Mouse (Mus musculus) T-helper 2 cell (primary cell): ENCODE results near the gene 4930503B20Rik.

Experiments used
- in situ Hi-C: fragments of 300-600 bp; cut with MboI, MseI; formaldehyde crosslinking; loops from one replicate; pipeline ENCODE4 v1.15.1; 2025; ENCODE audit warnings: high pct_unique_total_duplicates

4930503B20Rik gene

DNA sequence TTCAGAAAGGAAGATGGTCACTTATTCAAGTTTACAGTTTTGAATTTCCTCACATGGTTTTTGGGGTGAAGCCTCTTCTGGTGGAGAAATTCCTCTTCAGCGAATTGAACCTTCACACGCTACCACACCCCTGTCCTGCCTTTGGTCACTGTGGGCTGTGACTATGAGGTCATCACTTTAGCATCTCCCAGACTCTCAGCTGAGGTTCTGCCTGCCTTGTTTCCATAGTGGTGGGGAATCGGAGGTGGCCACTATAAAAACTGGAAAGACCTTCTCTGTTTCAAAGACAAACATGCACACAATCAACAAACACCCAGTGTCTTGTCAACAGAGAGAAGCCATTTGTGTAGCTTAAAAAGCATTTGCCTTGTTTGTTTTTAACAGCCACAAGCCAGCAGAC is at the start of gene 4930503B20Rik:
TSS of gene 4930503B20Rik (minus strand) at position 101 of the 400 bp plus-strand sequence.
- in situ Hi-C loops: no loop called here

DNA sequence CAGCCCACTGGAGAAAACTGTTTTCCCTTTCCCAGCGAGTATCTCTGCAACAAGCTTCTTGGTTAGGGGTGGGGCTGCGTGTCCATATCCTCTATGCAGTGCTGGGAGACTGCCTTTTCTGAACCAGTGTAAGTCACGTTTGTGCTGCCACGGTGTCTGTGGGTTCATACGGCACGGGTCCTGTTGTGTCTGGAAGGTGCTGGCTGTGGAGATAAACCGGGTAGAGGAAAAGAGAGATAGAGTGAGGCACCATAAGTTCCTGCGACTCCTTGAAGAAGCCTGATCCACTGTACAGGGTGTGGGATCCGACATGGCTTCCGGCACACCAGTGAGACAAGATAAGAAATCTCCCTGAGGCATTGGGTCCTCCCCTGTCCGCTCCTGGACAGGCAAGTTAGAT is 48.9 kb upstream of the 4930503B20Rik start:
- in situ Hi-C loops: no loop called here

DNA sequence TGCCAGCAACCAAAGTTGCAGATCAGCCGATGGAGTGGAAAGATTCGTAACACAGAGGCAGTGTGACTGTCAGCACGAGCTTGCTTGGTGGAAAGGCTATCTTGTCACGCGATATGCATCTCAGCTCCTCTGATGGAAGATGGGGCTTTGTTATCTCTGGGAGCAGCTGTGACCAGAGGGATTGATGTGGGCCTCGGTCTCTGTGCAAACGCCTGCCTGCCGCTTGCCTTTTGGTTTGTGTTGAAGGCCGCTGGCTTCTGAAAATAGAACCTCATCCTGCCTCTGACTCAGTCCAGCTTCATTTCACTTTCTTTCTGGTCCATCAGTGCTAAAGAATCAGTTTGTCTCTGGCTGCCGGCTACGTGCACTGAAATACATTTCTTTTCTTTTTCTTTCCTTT is 47.9 kb upstream of the 4930503B20Rik start:
- in situ Hi-C loops: no loop called here

DNA sequence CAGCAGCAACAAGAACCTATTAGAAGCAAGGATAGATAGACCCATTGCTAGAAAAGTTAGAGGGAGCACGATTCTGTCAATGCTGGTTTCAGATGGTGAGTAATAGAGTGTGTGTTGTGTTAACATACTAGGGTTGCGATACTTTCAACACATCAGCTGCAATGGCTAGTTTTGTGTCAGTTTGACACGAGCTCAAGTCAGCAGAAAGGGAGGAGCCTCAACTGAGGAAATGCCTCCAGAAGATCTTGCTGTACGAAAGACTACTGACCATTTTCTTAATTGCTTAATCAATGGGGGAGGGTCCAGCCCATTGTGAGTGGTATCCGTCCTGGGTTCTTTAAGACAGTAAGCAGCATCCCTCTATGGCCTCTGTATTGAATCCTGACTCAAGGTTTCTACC is 41.4 kb upstream of the 4930503B20Rik start:
- in situ Hi-C loops: no loop called here

DNA sequence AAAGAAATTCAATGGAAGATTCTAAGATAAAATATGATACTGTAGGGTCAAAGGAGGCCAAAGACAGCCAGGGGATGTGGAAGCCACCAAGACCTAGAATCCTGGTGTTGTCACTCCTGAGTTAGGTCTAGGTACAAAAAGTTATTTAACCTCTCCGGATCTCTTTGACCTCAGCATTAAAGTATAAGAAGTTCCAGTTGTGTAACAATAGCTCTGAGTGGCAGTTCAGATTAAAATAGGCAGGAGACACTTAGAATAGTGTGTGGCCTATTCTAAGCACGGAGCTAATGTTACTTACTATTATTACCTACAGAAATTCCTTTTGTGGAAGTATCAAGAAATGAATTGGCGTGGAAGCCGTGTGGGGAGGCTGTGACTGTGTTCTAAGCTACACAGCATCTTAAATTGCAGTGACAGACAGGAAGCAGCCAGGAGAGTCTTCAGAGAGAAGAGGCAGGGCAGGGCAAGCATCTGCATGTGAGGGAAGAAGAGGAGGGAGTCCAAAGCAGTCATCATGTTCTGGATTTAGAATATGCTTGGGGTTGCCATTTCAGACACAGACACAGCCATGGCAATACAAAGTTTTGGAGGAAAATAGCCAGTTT is 36.1 kb upstream of the 4930503B20Rik start:
- in situ Hi-C loops: no loop called here

DNA sequence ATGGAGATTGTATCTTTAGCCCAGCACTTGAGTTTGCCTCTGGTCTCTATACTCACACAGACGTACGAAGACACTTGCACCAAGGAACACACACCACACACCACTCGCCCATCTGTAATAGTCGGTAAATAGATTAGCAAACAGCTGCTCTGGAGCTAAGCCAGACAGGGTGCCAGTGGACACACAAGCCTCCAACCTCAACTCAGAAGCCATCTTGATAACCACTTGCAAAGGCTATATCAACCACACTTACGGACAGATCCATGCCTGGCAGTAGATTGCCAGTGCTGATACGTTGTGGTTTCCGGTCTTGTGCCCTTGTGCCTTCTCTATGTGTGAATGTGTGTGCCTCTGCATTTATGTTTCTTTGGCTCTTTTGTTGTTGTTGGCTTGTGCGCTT is 35.3 kb upstream of the 4930503B20Rik start:
- in situ Hi-C loops: no loop called here

DNA sequence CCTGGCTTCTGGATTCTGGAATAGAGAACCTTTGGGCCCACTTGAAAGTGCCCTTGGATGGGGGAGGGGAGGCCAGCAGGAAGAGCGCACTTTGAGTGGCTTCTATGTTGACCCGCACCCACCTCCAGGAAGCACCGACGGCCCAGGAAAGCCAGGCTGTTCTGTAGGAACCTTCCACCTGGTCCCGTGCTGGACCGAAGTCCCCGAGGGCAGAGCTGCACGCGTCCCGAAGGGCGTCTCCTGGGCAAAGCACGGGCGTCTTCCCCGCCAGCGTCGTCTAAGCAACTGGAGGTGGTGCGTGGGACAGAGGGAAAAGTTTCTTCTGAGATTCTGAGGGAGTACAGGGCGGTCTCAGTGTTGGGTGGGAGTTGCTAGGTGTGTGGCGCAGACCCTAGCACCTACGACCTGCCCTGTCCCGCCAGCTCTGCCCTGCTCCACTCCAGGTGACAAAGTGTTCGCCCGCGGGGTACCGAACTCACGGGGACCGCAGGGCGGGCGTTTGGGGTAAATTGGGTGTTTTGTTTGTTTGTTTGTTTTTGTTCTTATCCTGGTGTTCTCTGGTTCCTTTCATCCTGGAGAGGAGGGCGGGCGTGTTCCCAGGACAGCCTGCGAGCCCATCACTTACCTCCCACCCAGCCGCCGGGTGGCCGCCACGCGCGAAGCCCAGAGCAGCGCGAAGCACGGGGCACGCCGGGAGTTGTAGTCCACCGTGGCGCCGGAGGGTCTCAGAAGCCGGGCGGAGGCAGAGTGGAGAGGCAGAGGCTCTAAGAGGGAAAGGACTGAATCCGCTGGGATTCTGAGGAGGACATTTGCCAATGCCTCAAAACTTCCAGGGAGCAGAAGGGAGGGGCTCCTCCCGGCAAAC is 33.9 kb upstream of the 4930503B20Rik start, which contains the start of gene Samd13:
TSS of gene Samd13 (minus strand) at position 782 of the 865 bp plus-strand sequence.
- in situ Hi-C loops: no loop called here

DNA sequence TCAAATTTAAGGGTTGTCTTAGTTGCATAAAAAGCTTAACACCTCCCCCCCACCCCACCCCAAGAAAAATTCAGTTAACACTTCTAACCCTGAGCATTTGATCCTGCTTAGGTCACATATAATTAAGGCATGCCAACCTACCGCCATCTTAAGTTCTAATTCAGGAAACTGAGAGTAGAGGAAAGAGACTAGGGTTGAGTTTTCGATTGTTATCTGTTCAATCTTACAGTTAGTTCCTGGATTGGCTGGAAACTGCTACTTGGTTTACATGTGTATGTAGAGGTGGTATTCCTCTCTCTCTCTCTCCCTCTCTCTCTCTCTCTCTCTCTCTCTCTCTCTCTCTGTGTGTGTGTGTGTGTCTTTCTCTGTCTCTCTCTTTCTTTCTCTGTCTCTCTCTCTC is 32.0 kb upstream of the 4930503B20Rik start:
- in situ Hi-C loops: no loop called here

DNA sequence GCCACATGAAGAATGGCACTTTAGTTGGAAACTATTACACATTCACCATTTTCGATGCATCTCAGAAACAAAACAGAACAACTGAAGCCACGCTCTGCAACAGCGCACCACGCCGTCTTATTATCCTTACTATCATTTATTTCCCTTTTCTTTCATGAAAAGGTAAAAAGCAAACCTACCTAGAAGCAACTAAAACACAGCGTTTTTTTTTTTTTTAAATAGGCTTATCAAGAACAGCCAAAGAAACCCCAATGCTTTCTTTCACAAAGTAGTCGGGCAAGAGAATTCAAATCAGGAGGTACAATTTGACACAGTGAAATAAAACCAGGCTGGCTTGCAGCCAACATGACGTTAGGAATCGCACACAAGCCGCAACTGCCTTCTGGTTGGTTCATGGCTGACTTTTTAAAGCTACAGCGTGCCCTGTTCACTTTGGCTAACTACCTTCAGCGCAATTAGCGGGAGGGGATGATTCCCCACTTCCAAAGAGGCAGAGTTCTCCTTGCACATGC is 31.1 kb upstream of the 4930503B20Rik start:
- in situ Hi-C loops: no loop called here

DNA sequence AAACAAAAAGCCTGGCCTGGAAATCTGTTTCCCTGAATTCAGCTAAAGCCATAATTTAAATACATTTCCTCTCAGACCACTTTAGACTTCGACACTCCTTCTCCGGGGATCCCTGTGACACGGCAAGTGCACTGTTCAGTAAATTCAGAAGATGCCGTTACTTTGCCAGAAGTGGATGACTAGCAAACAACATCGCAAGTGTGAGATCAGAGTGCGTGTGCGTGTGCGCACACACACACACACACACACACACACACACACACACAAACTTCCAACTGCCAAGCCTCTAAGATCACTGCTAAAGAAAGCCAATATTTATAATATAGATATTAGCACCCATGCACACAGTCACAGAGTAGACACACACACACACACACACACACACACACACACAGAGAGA is 30.6 kb upstream of the 4930503B20Rik start:
- in situ Hi-C loops: no loop called here

DNA sequence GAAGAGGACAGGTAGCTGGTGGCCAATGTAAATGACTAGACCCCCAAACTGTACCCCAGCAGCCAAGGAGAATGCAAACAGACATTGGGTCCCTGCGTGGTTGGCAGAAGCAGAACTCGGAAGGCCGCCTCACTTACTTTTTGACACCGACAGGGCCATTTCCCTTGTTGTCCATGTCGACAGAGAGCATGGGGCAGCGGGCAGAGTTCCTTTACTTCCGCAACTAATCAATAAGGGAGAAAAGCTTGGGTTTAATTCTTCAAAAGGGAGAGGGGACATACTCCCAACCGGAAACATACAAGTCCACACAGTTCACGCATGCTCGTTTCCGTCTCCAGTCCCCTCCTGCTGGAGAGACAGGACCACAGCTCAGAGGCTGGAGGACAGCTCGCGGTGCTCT is 29.5 kb upstream of the 4930503B20Rik start:
- in situ Hi-C loops: no loop called here

DNA sequence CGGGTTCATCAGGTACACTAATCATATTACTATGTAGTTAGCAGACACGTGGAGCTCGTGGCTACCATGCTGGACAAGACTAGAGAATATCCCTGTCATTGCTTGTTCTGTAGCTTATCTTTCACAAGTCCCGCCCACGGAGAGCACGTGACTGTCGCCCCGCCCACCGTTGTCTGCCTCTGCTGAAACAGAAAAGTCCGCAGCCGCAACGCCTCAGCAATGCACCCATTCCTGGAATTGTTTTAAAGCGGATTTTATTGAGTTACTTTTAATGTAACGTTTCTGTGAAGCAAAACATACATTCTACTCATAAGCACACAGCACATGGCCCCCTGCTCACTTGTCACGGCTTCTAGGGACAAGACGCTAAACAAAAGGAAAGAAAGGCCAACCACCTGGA is 28.5 kb upstream of the 4930503B20Rik start:
- in situ Hi-C loops: no loop called here

DNA sequence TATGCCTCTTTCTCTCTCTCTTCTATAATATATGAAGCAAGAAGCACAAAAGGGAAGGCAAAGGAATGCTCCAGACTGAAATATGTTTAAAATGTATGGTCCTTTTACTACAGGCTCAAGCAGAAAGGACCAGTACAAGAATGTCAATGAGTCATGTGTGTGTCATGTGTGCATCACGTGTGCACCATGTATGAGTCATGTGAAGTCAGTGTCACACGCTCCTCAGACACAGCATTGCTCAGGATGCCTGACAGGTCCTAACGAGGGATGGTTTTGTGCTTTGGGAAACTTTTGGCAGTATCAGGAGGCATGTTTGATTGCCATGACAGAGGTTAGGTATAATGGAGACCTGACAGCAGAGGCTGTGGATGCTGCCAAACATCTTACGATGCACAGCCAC is 25.1 kb upstream of the 4930503B20Rik start:
- in situ Hi-C loops: no loop called here

DNA sequence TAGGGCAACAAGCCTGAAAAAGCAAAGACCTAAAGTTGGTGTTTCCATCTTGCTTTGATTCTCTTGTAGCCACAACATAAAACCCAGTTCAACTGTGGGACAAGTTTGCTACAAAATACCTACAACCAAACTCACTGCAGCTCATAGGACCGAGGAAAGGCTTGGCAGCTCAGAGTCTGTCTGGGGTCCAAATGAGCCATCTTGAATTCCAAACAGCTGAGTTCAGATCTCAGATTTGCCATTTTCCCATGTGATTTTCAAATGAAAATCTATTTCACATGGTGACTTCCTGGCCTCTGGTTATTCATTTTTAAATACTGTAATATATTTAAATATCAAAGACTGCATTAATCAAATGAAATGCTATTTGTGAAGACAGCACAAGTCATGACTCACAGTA is 24.0 kb upstream of the 4930503B20Rik start:
- in situ Hi-C loops: no loop called here

DNA sequence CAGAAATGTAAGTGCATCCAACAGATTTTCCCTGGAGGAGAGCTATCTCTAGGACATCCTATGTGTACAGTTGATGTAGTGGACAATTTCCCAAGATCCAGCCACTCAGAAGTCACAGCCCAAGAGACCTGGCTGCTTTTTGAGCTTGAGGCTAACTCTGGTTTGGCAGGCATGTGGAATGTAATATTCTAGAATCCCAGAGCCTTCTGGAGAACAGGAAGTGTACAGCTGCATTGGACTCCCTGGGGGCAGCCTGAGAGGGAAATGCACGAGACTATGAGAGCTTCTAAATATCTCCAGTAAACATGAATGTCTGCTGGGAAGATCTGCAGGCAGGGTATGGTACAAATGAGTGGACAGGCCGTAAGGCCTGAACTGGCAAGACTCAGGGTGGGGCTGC is 20.0 kb upstream of the 4930503B20Rik start:
- in situ Hi-C loops: no loop called here

DNA sequence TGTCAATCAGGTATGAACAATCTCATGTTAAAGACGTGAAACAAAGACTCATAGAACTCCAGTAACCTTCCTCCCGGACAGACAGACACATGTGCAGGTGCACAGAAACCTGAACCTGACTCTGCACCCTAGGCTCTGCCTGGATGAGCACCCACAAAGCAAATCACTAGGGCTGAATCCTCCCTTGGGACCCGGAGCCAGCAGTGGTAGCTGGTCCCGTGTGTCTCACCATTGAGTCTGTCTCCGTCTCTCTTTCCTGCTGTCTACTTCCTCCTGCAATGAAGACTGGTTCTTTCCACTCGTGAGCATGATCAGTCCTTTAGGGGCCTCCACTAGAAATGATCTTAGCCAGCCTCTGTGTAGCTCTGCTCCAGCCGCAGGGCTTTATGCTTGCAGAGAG is 10.8 kb upstream of the 4930503B20Rik start:
- in situ Hi-C loops: no loop called here

DNA sequence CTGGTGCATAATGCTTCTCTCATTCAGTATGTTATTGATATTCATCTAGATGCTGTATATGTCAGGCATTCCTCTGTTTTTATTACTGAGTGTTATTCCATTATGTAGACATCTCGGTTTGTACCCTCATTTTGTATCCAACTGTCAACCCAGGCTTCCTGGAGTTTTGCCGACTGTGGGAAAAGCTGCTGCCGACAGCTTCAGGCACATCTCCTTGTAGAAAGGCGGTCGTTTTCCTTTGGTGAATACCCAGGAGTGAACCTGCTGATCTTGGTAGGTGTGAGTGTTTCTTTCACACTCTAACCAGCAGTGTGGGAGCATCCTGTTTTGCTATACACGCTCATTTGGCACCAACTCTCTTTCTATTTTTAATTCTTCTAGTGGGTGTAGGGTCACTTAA is 9.9 kb upstream of the 4930503B20Rik start:
- in situ Hi-C loops: no loop called here

DNA sequence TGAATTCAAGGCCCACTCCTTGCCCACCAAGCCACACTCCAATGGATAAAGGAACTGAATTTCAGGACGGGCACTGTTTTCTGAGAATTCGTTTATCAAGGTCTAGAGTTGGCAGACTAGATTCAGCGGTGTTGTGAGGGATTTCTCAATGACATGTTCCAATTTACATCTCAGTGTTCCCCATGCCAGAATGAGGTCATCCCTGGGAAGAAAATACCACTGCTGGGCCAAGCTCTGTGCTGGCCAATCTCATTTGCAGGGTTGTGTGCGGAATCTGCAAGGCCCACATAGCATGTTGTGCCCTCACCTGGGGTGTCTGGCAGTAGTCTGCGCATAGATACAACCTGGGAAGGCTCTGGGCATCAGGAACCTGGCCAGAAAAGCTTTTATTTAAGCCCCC is 8.2 kb upstream of the 4930503B20Rik start:
- in situ Hi-C loops: no loop called here

DNA sequence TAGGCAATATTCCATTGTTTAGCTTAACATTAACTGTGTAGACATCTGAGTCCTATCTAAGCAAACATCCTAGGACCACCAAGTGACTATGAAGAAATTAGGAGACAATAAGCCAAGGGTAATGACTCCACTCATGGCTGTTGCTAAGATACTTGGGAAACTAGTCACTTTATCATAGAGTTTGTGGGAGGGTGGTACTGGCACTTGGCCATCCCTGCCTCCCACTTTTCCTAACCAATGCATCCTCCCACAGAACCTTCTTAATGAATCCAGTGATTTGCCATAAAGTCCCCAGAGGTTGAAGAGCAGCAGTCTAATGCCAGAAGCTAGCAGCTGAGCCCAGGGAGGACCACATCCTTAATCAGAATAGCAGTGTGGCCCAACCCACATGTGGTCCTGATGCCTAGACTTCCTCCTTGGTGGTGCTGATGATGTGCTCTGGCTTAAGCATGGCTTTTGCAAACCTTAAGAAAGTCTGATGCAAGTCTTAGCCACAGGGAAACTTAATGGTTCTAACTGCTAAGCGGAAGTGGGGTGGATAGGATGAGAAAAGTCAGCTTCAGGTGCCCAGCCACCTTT is 7.0 kb upstream of the 4930503B20Rik start:
- in situ Hi-C loops: no loop called here

DNA sequence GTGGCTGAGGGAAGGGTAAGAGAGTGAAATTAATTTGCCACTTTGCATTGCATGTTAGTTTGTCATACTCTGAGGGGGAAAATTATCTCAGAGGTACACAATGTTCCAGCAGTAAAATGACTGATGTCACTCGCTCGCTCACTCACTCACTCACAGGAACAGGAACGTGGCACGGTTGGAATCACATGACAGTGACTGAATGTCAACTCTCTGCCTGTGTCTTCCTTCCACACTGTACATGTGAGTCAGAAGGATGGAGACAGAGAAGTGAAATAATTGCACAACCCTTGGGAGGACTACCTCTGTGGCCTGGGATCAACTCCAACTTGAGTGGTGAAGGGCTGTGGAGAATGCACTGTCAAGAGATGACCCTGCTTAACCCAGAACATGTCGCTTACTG is 6.3 kb upstream of the 4930503B20Rik start:
- in situ Hi-C loops: no loop called here

DNA sequence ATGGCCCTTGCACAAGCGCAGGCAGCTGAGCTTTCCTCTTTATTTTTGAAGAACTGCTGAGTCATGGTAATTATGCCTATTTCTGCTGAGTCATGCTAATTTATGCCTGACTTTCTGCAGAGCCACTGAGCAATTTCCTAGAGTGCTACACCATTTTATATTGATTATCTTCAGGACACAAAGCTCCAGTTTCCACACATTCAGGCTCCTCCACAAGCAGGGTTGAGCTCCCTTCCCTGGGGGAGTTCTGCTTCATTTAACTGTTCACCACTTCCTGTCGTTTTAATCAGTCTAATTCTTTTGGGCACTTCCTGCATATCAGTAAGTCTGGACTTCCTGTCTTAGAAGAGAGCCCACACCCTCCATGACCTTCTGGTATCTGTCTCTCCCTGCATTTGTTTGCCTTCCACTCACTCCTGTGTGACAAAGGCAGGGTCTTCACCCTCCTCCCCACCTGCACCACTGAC is 4.0 kb upstream of the 4930503B20Rik start:
- in situ Hi-C loops: no loop called here

DNA sequence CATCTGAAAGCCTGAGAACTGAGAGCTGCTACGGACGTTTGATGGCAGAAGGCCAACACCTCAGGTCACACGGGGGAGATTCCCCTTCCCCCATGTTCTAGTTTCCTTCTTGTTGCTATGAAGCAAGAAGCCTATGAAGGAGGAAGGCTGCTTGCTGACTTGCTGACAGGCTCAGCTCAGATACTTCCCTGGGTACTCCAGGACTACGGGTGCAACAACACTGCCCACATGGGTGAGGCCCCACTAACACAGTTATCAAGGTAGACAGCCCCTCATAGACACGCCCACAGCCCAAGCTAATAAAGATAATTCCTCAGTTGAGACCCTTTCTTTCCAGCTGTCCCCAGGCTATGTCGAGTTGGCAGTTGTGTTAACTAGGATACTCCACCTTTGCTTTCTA is 2.6 kb upstream of the 4930503B20Rik start:
- in situ Hi-C loops: no loop called here

DNA sequence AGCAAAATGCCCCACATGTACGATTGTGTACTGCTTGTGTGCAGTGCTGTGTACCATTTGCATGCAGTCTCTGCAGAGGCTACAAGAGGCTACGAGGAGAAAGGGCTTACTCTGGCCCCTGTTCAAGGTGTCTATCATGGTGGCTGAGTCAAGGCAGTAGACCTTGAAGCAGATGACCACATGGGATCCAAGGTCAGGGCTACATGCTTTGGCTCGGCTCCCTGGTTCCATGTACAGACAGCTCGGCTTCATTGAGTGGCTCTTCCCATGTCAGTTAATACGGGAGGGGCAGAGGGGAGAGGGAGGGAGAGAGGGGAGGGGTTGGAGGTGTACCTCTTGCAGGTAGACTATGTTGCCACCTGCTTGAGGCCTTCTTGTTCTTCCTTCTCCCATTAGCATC is 1.3 kb upstream of the 4930503B20Rik start:
- in situ Hi-C loops: no loop called here
